Mouse (Mus musculus): ENCODE results near the gene Ppm1d. TPM values are rescaled to one million over a fixed set of nuclear protein-coding genes. Genes with fewer than 3 reads are reported as not detected.
A peak's percentile ranks its signal among the peaks of the same experiment; 100 is the strongest.

Ppm1d gene
- polyA plus RNA-seq, 1 experiment from 2014 or later = 14.6 TPM

GRCm38 (mm10) chr11:85281219-85281878, 29.7 kb upstream of the Ppm1d start:
- Histone ChIP-seq H3K4me2 (replicated peaks; ENCODE audit: low read depth, low read length) (no peak overlapping the region), H3K4me3 (ENCODE audit: low read depth, low read length) (no peak overlapping the region), H3K9ac (replicated peaks; ENCODE audit: low read depth, low read length) (no peak overlapping the region), H3K36me3 (ENCODE audit: control insufficient read depth, insufficient read depth, low read length) (no peaks in the 10 kb centered on the region), H3K9me3 (ENCODE audit: control insufficient read depth, low read depth, low read length) (no peaks in the 10 kb centered on the region), H3K27me3 (ENCODE audit: control insufficient read depth, insufficient read depth, low read length) (no peaks in the 10 kb centered on the region), H3K4me1 (ENCODE audit: control insufficient read depth, insufficient read depth, low read length) (no peaks in the 10 kb centered on the region), H3K27ac (ENCODE audit: low read length) (no peak overlapping the region)
- ATAC-seq (ENCODE audit: insufficient number of reproducible peaks, insufficient read depth, low FRiP score, low read depth) = peak; percentile 33; the same call in 1 of the 2 replicates
- 51% methylated on average over 15 of the region's 15 CpGs for WGBS

GRCm38 (mm10) chr11:85297953-85298352, 13.1 kb upstream of the Ppm1d start:
- H3K27me3 ChIP-seq (ENCODE audit: control insufficient read depth, insufficient read depth, low read length) = no peaks in the 10 kb centered on the region
- no peak; the same call in 1 of the 2 replicates for ATAC-seq (ENCODE audit: insufficient number of reproducible peaks, insufficient read depth, low FRiP score, low read depth)
- H3K27ac ChIP-seq (ENCODE audit: low read length) = no peak overlapping the region
- WGBS = 68% methylated on average over 13 of the region's 13 CpGs
- no peak overlapping the region for H3K4me2 ChIP-seq (replicated peaks; ENCODE audit: low read depth, low read length)
- H3K4me1 ChIP-seq (ENCODE audit: control insufficient read depth, insufficient read depth, low read length) = no peaks in the 10 kb centered on the region
- no peak overlapping the region for H3K9ac ChIP-seq (replicated peaks; ENCODE audit: low read depth, low read length)
- H3K9me3 ChIP-seq (ENCODE audit: control insufficient read depth, low read depth, low read length) = no peaks in the 10 kb centered on the region
- no peak overlapping the region for H3K4me3 ChIP-seq (ENCODE audit: low read depth, low read length)
- H3K36me3 ChIP-seq (ENCODE audit: control insufficient read depth, insufficient read depth, low read length) = no peaks in the 10 kb centered on the region

DNA sequence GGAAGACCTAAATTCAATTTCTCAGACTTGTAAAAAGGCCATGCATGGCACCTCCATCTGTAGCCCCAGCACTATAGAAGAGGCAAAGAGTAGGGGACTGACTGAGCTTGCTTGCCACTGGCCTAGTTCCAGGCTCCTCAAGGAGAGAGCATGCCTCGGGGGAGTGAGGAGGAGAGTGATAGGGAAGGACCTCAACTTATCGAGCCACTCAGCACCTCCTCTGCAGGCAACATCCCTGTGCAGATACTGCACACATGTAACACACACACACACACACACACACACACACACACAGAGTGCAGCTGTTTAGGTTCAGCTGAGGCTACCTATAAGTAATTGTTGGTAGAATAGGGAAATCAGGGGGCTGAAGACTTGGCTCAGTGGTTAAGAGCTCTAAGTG, 11.2 kb upstream of the Ppm1d start:
- WGBS = 71% methylated on average over 2 of the region's 2 CpGs
- no peak for ATAC-seq (ENCODE audit: insufficient number of reproducible peaks, insufficient read depth, low FRiP score, low read depth)

DNA sequence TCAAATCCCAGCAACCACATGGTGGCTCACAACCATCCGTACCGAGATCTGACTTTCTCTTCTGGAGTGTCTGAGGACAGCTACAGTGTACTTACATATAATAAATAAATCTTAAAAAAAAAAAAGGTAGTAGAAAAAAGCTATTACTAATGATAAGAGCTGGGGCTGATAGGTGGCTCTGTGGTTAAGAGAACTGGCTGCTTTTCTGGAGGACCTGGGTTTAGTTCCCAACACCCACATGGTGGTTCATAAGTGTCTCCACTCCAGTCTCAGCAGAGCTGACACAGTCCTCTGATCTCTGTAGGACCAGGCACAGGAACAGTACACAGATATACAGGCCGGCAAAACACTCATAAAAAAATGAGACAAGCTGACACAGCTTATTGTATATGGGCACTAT, 9.9 kb upstream of the Ppm1d start:
- ATAC-seq (ENCODE audit: insufficient number of reproducible peaks, insufficient read depth, low FRiP score, low read depth) = no peak
- Histone ChIP-seq H3K9ac (replicated peaks; ENCODE audit: low read depth, low read length) (no peak overlapping the region), H3K27ac (ENCODE audit: low read length) (no peak overlapping the region), H3K4me1 (ENCODE audit: control insufficient read depth, insufficient read depth, low read length) (no peaks in the 10 kb centered on the region), H3K4me2 (replicated peaks; ENCODE audit: low read depth, low read length) (no peak overlapping the region), H3K9me3 (ENCODE audit: control insufficient read depth, low read depth, low read length) (no peaks in the 10 kb centered on the region), H3K27me3 (ENCODE audit: control insufficient read depth, insufficient read depth, low read length) (no peaks in the 10 kb centered on the region), H3K36me3 (ENCODE audit: control insufficient read depth, insufficient read depth, low read length) (no peaks in the 10 kb centered on the region), H3K4me3 (ENCODE audit: low read depth, low read length) (no peak overlapping the region)
- WGBS = 90% methylated on average over 3 of the region's 3 CpGs

More for the DNA sequence above, 11.2 kb upstream of the Ppm1d start:
- H3K4me1 ChIP-seq (ENCODE audit: control insufficient read depth, insufficient read depth, low read length) = no peaks in the 10 kb centered on the region
- H3K27me3 ChIP-seq (ENCODE audit: control insufficient read depth, insufficient read depth, low read length) = no peaks in the 10 kb centered on the region
- H3K9ac ChIP-seq (replicated peaks; ENCODE audit: low read depth, low read length) = no peak overlapping the region
- H3K4me2 ChIP-seq (replicated peaks; ENCODE audit: low read depth, low read length) = no peak overlapping the region
- H3K27ac ChIP-seq (ENCODE audit: low read length) = no peak overlapping the region
- no peaks in the 10 kb centered on the region for H3K36me3 ChIP-seq (ENCODE audit: control insufficient read depth, insufficient read depth, low read length)
- H3K4me3 ChIP-seq (ENCODE audit: low read depth, low read length) = no peak overlapping the region
- no peaks in the 10 kb centered on the region for H3K9me3 ChIP-seq (ENCODE audit: control insufficient read depth, low read depth, low read length)

DNA sequence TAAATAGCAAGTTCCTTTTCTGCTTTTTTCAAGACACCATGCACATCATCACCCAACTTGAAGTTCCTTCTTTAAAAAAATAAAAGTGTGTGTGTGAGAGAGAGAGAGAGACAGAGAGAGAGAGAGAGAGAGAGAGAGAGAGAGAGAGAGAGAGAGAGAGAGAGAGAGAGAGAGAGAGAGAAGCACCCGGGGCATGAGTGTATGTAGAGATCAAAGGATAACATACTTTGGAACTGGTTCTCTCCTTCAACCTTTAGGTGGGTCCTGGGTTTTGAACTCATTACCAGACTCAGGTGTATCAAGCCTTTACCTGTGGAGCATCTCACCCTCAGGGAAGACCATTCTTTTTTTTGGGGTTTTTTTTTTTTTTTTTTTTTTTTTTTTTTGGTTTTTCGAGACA, 9.2 kb upstream of the Ppm1d start:
- 85% methylated on average over 2 of the region's 2 CpGs for WGBS
- no peaks in the 10 kb centered on the region for H3K36me3 ChIP-seq (ENCODE audit: control insufficient read depth, insufficient read depth, low read length)

DNA sequence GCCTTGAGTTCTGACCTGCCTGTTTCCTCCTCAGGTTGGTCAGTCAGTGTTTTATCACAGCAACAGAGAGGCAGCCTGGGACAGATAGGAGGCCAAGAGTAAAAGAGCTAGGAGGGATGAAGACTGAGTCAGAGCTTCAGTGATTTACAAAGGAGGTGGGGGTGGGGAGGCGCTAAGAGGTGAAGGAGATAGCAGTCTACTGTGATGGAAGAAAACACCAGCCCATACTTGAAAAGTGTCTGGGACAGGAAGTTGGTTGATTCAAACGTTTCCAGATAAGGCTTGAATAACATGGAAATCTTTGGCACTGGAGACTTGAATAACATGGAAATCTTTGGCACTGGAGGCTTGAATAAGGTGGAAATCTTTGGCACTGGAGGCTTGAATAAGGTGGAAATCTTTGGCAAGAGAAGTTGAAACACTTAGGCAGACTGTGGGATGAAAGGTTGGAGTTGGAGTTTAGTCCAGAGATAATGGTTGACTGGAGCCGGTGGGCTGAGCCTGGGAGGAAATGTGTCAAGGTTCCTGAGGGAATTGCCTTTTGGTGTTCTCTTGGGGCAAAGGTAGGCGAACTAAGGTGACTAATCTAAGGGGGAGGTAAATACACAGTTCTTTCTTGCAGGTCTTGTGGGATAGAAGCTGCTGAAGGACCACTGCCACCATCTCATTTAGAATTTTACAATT, 4.3 kb upstream of the Ppm1d start:
- no peaks in the 10 kb centered on the region for H3K27me3 ChIP-seq (ENCODE audit: control insufficient read depth, insufficient read depth, low read length)
- no peak overlapping the region for H3K4me2 ChIP-seq (replicated peaks; ENCODE audit: low read depth, low read length)
- no peak overlapping the region for H3K4me3 ChIP-seq (ENCODE audit: low read depth, low read length)
- H3K4me1 ChIP-seq (ENCODE audit: control insufficient read depth, insufficient read depth, low read length) = no peaks in the 10 kb centered on the region
- ATAC-seq (ENCODE audit: insufficient number of reproducible peaks, insufficient read depth, low FRiP score, low read depth) = no peak
- WGBS = 57% methylated on average over 4 of the region's 4 CpGs
- no peaks in the 10 kb centered on the region for H3K36me3 ChIP-seq (ENCODE audit: control insufficient read depth, insufficient read depth, low read length)
- no peaks in the 10 kb centered on the region for H3K9me3 ChIP-seq (ENCODE audit: control insufficient read depth, low read depth, low read length)
- H3K9ac ChIP-seq (replicated peaks; ENCODE audit: low read depth, low read length) = no peak overlapping the region
- H3K27ac ChIP-seq (ENCODE audit: low read length) = no peak overlapping the region

More for the DNA sequence above, 9.2 kb upstream of the Ppm1d start:
- Histone ChIP-seq H3K4me3 (ENCODE audit: low read depth, low read length) (no peak overlapping the region), H3K4me1 (ENCODE audit: control insufficient read depth, insufficient read depth, low read length) (no peaks in the 10 kb centered on the region), H3K27me3 (ENCODE audit: control insufficient read depth, insufficient read depth, low read length) (no peaks in the 10 kb centered on the region), H3K4me2 (replicated peaks; ENCODE audit: low read depth, low read length) (no peak overlapping the region), H3K9ac (replicated peaks; ENCODE audit: low read depth, low read length) (no peak overlapping the region), H3K9me3 (ENCODE audit: control insufficient read depth, low read depth, low read length) (no peaks in the 10 kb centered on the region), H3K27ac (ENCODE audit: low read length) (no peak overlapping the region)
- no peak for ATAC-seq (ENCODE audit: insufficient number of reproducible peaks, insufficient read depth, low FRiP score, low read depth)

DNA sequence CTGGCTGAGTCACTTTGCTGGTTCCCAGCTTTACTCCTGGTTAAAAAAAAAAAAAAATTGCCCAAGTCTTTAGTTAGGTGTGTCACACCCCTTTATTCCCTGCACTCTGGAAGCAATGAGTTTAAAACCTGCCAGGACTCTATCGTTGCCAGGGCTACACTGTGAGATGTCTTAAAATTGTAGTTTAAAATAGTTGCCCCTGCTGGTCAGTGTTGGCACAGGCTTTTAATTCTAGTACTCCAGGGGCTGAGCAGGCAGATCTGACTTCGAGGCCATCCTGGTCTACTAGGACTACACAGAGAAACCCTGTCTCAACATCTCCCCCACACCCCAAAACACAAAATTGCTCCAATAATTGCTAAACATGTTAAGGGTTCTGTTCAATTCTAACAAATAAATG, 2.2 kb upstream of the Ppm1d start:
- WGBS = 82% methylated on average over 2 of the region's 2 CpGs
- no peaks in the 10 kb centered on the region for H3K9me3 ChIP-seq (ENCODE audit: control insufficient read depth, low read depth, low read length)

GRCm38 (mm10) chr11:85310407-85310712, 684 bp upstream of the Ppm1d start:
- peaks cover 8% of the 10 kb centered on the region; the same call in 1 of the 2 replicates for H3K4me1 ChIP-seq (ENCODE audit: control insufficient read depth, insufficient read depth, low read length)
- H3K27ac ChIP-seq (ENCODE audit: low read length) = peak overlapping the region; percentile 89; the same call in 1 of the 2 replicates
- H3K4me3 ChIP-seq (ENCODE audit: low read depth, low read length) = peak overlapping the region; percentile 98
- H3K27me3 ChIP-seq (ENCODE audit: control insufficient read depth, insufficient read depth, low read length) = no peaks in the 10 kb centered on the region
- no peaks in the 10 kb centered on the region for H3K9me3 ChIP-seq (ENCODE audit: control insufficient read depth, low read depth, low read length)
- WGBS = 2% methylated on average over 15 of the region's 15 CpGs
- H3K9ac ChIP-seq (replicated peaks; ENCODE audit: low read depth, low read length) = peak overlapping the region; percentile 45
- no peak for ATAC-seq (ENCODE audit: insufficient number of reproducible peaks, insufficient read depth, low FRiP score, low read depth)
- H3K4me2 ChIP-seq (replicated peaks; ENCODE audit: low read depth, low read length) = peak overlapping the region; percentile 79
- no peaks in the 10 kb centered on the region; the same call in 1 of the 2 replicates for H3K36me3 ChIP-seq (ENCODE audit: control insufficient read depth, insufficient read depth, low read length)

More for the DNA sequence above, 2.2 kb upstream of the Ppm1d start:
- Histone ChIP-seq H3K4me3 (ENCODE audit: low read depth, low read length) (no peak overlapping the region), H3K27ac (ENCODE audit: low read length) (no peak overlapping the region), H3K9ac (replicated peaks; ENCODE audit: low read depth, low read length) (no peak overlapping the region), H3K36me3 (ENCODE audit: control insufficient read depth, insufficient read depth, low read length) (no peaks in the 10 kb centered on the region), H3K4me2 (replicated peaks; ENCODE audit: low read depth, low read length) (no peak overlapping the region), H3K27me3 (ENCODE audit: control insufficient read depth, insufficient read depth, low read length) (no peaks in the 10 kb centered on the region), H3K4me1 (ENCODE audit: control insufficient read depth, insufficient read depth, low read length) (peaks cover 8% of the 10 kb centered on the region; the same call in 1 of the 2 replicates)
- no peak for ATAC-seq (ENCODE audit: insufficient number of reproducible peaks, insufficient read depth, low FRiP score, low read depth)

All from stomach, embryonic 14.5 days (tissue).